Mouse (Mus musculus) skeletal muscle tissue, adult 2 months (tissue): ENCODE measurements around the gene Ube2a.
"Not testable (repeated sequence)": the region's sequence is repeated elsewhere in the genome, so short reads cannot be mapped to it uniquely, and the experiment has no call there.

Experiments used
- DNase-seq: peaks from one replicate; pipeline ENCODE4 v3.0.0-alpha.2; 2012; ENCODE audit warnings: low read depth, low spot score

The Ube2a gene

DNA sequence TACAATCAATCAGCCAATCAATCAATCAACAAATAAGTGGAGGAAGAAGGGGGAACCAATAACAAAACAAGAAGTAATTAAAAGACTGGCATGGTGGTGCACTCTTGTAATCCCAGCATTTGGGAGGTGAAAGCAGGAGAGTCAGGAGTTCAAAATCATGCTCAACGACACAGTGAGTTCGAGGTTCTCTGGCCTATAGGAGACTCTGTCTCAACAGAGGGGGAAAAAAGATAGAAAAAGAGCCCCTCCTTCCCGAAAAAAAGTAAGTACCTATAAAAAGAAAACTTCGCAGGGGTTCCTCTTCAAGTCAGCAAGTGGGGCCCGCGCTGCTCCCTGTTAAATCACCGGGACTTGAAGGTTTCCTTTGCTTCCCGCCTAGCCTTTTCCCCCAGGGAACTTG, at the start of gene Ube2a, which contains the start of gene C330007P06Rik:
Ube2a (plus strand) TSS at position 136 of the 400 bp plus-strand sequence.
C330007P06Rik (minus strand) TSS at position 347 of the 400 bp plus-strand sequence.
- DNase-seq: no peak

DNA sequence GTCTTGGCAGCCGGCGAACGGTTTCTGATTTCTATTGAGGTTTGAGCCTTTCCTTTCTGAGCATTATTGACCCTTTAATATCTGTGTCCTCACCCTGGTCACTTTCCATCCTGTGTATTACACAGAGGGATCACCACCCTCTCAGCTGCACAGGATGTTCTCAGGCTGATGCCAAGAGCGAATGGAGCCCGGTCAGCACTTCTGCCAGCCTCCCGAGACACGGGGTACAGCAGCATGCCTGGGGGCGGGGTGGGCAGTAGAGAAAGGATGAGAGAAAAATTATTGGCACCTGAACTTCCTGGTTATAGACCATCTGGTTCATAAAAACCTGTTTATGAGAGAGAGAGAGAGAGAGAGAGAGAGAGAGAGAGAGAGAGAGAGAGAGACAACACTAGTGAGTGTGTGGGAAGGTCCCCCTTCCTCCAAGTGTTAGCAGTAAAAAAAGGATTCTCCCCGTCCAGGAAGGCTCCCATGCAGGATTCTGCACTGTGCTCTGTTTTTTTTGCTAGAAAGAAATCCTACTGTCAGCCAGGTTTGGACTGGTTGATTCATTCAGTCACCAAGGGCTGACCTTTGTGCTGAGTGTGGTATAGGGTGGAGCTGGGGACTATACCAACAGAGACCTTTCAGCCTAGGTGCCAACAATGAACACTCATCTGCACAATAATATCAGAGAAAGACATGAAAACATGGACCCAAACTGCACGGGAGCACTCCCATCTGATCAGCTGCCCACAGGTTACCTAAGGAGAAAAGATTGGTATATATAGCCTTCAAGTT, 49.6 kb upstream of the Ube2a start:
- no peak for DNase-seq

DNA sequence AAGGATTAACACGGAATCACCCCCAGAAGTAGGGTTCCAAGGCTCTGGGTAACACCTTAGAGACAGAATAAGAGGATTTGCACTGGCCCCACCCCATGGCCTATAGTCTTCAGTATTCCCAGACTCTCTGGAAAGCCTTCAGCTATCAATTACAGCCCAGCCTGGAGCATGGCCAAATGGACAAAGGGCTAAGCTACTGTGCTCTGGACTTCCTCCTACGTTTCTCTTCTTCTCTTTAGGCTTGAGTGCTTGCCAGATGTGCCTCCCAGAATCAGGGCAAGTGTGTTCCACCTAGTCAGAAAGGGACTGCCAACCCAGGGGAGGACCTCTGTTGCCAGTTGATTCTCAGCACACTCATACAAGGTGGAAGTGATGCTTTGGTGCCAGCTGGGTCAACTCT, 48.7 kb upstream of the Ube2a start:
- DNase-seq: no peak

GRCm38 (mm10) chrX:36826873-36827272, 46.8 kb upstream of the Ube2a start:
- DNase-seq: no peak

DNA sequence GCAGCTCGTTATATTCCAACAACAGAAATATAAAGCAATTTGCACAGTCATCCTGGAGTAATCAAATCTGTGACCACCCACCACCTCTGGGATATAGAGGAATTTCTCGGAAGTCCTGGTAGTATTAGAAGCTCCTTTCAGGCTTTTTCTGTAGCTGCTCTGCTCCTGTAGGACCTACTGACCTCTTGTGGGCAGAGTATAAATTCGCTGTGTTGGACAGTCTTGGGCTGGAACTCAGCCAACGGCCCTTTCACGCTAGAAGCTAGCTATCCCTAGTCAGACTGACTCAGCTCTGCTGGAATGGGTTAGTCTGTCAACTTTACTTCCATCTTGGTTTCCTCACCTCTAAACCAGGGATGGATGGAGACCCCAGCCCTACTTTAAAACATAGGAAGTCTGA, 43.4 kb upstream of the Ube2a start:
- peak; percentile 66 for DNase-seq

- DNase-seq: no peak
These were observed 42.1 kb upstream of the Ube2a start for GRCm38 (mm10) chrX:36831632-36832031.

- peak; percentile 25 for DNase-seq
These were observed 40.2 kb upstream of the Ube2a start for GRCm38 (mm10) chrX:36833397-36834084.

DNA sequence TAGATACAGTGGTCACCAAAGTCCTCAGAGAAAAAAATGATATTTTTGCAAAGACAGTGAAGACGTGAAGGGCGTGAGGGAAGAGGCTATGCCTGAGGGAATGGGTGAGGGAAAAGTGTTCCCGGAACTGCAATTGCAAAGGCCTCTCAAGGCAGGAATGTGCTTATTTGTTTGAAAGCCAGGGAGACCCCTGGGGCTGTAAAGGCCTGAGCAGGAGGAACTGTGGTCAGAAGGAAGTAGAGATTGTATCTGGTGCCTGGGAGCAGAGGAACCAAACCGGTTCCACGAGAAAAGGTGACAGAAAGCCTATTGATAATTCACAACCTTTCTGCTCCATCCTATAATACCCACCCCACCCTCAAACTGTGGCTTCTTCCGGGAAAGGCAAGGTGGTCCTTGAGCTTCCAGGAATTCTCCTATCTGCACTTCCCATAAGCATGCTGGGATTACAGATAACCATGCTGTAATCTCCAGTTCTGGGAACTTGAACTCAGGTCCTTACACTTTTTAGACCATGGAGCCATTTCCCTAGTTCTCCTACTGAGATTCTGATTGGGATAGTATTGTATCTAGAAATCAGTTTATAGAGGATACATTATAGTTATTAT, 36.5 kb upstream of the Ube2a start:
- no peak for DNase-seq

DNA sequence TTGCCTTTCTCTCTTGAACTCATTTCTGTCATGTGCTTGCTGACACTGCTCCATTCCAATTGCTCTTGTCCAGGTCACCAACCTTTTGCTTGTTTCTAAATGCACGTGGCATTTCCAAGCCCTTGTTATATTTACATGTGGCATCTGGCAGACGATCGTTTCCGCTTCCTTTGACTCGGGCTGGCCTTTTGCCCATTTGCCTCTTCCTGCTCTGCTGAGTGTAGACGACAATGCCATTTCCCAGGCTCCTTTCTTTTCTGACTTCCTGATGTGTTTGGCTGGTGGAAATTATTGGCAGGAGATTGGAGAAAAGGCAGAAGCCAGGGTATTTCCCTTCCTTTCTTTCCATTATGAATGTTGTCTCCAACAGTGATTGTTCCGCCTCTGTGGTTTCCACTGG, 34.3 kb upstream of the Ube2a start:
- DNase-seq: no peak

- DNase-seq: no peak
These were observed 32.0 kb upstream of the Ube2a start for GRCm38 (mm10) chrX:36841698-36842097.

DNA sequence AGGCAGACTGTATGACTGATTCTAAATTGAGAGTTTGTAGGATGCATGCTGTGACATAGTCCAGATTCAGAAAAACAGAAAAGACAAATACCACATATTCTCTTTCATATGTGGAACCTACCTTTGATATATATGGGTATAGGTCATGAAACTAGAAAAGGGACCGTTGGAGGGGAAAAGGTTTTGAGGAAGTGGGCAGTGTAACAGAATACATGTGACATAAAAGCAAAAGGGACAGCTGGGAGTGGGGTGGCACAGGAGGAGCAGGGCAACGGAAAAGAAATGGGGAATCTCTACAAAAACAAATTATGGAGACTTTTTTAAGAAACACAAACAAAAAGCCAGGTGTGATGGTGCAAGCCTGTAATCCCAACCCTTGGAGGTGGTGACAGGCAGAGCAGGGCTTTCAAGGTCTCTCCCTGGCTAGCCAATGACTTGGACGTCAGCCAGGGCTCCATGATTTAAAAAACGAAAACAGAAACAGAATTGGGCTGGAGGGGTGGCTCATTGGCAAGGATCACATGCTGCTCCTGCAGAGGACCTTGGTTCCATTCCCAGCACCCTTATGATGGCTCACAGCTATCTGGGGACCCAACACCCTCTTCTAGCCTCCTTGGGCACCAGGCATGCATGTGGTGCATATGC, 30.2 kb upstream of the Ube2a start:
- no peak for DNase-seq

GRCm38 (mm10) chrX:36847152-36847551, 26.5 kb upstream of the Ube2a start:
- DNase-seq: no peak

DNA sequence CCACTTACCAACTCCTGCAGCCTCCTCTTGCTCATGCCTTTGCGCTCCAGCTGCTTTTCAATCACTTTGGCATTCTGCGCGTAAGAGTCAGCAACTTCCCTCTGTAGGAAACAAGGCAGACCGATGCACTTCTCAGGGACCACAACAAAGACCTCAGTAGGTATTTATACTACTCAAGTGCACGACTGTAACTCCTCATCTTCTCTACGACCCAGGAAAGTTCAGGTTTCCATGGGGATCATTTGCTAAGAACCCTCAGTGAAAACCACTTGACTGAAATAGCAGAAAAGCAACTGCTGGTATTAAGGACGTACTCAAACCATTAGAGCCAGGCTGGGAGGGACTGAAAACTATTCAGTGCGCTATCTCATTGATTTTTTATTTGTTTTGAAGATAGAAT, 21.1 kb upstream of the Ube2a start:
- no peak for DNase-seq

DNA sequence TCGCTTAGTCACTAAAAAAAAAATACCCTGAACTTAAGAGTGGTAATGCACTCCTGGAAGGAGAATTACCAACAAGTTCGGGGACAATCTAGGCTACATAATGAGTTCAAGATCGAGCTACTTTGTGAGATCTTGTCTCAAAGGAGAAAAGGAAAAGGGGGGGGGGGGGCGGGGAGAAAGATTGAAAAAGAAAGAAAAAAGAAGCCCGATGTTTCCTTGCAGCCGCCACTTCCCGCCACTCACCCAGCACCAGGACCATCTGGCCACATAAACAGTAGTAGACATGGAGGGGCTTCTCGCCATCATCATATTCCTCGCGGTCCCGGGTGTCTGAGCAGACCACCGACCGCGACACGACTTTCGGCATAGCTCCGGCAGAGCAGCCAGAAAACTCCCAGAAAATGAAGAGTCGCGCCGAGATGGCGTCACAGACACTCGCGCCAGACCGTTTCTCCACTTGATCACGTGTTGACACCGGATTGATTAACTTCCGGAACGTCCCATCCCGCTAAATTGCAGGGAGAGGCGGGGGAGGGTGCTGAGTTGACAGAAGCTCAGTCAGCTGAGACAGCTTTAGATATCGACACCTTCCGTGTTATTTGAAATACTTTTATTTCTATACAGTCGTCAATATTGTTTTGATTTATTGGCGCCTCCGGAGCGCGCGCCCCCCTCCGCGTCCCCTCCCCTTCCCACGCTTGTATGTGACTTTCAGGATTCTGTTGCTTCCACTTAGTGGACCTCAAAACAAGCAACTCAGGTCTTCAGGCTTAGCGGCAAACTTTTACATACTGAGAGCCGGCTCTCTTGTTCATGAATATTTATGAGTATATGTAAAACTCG, 9.7 kb upstream of the Ube2a start:
- DNase-seq: peak; percentile 67

- DNase-seq: no peak
These were observed 8.9 kb upstream of the Ube2a start for GRCm38 (mm10) chrX:36864609-36865328.

DNA sequence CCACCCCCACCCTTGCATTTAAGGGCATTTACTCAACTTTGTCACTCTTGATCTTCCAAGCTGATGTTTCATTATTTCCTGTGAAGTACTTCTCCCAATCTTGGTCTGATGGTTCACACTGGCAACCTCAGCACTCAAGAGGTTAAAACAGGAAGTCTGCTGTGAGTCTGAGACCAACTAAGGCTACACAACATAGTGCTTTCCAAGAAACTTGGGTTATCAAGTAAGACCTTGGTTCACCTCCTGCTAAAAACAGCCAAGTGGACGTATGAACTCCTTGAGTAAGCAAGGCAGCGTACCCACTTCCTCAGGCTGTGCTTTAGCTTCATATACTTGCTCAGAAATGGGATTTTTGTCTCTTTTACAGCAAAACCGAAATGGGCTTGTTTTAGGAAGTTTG, 3.3 kb upstream of the Ube2a start:
- DNase-seq: no peak

DNA sequence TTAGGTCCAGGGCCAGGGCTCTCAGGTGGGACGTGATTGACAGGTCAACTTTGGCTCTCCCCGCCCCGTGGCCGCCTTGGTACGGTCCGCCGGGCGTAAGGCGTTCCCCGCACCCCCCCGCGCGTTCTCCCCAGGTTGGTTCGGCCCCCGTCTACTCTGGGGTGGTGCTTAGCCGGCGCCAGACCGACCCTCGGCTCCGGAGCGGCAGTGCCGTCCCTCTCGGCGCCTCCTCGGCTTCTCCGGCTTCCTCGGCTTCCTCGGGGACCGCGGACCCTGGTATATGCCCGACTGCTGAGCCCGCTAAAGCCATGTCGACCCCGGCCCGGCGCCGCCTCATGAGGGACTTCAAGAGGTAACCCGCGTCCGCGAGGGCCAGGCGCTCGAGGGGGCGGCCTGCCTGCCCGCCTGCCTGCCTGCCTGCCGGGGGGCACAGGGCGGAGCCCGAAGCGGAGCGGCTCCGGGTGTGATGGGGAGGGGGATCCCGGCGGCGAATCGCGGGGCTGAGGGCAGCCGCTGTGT, 537 bp downstream of the Ube2a start:
- DNase-seq: peak; percentile 70

- DNase-seq: no peak
These were observed 1.0 kb downstream of the Ube2a start for GRCm38 (mm10) chrX:36874704-36875128.

DNA sequence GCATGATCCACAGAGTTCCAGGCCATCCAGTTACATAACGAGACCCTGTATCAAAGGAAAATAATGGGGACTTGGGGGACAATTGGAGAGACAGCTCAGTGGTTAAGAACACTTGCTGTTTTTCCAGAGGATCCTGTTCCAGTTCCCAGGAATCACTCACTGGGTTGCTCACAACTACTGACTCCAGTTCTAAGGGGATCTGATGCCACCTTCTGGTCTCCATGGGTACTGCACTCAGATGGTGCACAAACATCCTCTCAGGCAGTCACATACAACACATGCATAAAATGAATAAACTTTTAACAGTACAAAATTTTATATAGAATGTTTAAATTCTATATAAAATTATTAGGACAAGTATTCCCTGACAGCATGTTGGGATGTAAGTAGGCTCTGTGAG, 11.0 kb downstream of the Ube2a start:
- DNase-seq: no peak

DNA sequence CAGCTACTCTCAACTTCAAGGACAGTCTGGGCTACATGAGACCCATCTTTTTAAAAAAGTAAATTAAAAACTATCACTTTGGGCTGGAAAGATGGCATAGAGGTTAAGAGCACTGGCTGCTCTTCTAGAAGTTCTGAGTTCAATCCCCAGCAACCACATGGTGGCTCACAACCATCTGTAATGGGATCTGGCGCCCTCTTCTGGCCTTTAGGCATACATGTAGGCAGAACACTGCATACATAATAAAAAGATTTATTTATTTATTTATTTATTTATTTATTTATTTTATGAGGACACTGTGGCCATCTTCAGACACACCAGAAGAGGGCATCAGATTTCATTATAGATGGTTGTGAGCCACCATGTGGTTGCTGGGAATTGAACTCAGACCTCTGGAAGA, 25.2 kb downstream of the Ube2a start:
- DNase-seq: not testable (repeated sequence)
